Mouse (Mus musculus) urinary bladder, postnatal 36 days (tissue): ENCODE measurements around the gene Ddah2.

Experiments used
- DNase-seq, 2 experiments: peaks; one replicate each; pipeline ENCODE4 v3.0.0; 2022; ENCODE audit warnings: low spot score in 2 of 2, mixed read lengths in 1 of 2

The Ddah2 gene

DNA sequence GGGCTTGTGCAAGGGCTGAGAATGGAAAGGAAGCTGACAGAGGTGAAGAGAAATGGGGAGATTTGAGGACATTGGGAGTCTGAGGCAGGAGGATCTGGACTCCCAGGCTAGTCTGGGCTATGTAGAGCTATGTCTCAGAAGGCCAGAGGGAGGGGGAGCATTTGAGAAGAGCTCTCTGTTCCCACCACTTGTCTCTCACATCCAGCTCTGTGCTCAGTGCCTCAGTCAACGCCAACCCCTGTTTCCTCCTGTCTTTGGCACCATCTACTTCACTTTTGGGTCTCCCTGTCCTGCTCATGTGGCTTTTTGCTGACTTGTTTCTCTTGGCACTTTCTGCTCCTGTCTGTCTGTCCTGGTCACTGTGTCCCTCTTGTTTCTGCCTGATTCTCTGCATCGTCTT, 18.4 kb downstream of the Ddah2 start:
- no peak for DNase-seq

DNA sequence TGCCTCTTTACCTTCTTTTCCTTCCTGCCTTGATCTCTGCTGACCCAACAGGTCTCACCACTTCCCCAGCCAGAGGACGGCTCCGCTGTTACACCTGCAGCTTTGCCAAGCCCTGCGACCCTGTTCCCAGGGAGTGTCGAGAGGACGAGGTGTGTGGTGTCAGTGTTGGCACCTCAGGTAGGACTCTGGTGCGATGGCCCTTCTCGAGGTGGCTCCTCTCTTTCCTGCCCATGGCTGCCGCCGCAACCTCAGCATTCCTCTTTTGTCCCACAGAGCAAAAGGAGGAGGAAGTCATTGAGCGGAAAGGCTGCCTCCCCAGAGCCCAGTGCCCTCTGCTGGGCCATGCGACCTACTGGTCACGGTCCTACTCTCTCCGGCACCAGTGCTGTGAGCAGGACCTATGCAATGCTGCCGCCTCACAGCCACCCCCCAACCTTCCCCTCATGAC, 19.0 kb downstream of the Ddah2 start, which contains the start of gene Ly6g6d:
TSS of gene Ly6g6d (minus strand) at position 280 of the 448 bp plus-strand sequence.
- peak; percentile 40 to 58 for DNase-seq

DNA sequence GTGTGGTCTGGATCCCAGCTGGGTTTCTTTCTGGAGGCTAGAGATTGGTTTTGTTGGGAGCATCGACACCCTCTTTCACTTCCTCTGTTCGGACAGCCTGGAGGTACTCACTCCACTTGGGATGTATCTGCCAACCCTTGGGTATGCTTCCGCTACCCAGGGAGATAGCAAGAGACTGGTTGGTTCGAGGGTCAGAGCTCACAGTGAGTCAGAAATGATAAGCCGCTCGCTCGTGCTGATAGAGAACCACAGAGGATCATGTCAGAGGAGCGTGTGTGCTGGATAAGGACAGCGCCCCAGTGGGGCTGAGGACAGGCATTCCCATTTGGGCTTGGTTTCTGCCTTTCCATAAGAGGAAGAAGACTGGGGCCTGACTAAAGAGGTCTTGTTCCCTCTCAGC, 20.9 kb downstream of the Ddah2 start:
- no peak for DNase-seq

DNA sequence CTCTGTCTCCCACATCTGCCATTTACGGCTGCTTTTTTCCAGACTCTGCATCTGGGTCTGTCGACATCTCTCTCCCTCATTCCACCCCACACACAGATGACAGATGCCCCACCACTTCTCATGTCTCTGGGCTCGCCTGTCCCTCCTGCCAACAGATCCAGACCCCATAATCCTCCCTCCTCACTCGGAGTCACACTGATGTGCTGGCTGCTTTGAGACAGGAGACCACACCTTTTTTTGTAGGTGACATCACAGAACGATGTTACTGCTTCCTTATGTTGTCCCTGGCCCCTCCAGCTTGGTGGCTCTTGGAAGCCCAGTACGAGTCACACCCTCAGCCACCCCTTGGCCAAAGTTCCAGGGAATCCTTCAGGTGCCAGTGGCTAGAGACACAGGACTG, 21.4 kb downstream of the Ddah2 start:
- no peak for DNase-seq

DNA sequence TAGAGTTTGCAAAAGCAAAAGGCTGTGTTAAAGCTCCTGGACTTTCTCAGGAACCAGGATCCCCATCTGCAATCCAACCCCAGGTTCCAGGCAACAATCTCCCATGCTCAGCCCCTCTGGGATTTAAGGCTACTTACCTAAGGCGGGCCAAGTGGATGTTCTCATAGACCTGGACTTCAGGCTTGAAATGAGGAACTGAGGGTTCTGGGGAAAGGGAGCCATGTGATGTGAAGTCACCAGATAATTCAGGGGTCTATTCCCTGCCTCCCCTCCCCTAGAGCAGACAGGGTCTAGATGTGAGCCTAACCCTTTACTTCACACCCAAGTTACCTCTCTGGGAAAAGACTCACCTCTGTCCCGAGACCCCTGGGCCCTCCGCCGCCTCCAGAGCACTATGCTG, 21.9 kb downstream of the Ddah2 start:
- DNase-seq: no peak

DNA sequence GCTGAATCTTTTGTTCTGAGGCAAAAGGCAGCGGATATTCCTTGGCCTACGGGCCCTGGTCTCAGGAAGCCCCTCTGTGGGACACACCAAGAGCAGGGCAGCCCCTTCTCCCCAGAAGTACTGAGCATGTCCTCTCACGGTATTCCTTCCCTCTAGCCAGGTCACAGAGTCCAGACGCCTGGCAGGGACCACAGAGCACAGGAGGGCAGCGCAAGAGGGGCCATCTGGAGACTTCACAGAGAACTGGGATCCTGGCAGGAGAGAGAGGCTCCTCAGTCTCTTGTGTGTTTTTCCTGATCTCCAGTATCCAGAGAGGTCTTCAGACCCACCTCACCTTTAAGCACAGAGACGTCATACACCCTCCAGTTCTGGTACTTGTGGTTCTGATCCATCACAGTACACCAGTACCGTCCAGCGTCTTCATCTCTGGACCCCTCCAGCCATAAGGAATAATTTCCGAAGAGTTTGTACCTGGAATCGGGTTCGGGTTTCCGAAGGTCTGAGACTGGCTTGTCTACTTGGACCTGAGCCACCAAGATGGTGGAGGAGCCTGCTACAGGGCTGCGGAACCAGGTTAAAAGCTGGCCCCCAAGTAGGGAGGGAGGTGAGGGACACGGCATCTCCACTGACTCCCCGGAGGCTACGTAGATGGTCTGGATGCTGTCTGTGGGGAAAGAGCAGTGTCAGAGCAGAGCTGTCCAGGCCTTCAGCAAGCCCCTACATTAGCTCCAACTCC, 24.2 kb downstream of the Ddah2 start:
- DNase-seq: no peak

DNA sequence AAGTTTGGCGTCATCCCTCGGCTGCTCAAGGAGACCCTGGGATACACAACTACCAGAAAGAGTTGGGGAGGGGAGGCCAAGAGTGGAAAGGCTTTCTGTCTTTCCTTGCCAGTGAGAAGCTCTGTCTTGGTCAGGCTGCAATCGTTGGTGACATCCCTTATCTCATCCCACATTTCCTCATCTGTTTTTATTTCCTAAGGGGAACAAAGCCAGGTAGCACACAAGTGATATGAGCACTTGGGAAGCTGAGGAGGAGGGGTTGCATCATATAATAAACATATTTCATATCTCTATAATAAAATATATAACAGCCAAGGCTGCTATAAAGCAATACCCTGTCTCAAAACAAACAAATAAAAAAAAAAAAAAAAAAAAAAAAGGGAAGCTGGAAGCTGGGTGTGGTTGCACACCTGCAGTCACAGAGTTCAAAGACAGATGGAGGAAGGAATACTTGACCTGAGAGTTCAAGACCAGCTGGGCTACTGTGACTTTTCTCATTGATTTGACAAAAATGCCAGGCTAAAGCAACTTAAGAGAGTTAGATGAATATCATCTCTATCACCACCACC, 25.2 kb downstream of the Ddah2 start:
- no peak for DNase-seq

DNA sequence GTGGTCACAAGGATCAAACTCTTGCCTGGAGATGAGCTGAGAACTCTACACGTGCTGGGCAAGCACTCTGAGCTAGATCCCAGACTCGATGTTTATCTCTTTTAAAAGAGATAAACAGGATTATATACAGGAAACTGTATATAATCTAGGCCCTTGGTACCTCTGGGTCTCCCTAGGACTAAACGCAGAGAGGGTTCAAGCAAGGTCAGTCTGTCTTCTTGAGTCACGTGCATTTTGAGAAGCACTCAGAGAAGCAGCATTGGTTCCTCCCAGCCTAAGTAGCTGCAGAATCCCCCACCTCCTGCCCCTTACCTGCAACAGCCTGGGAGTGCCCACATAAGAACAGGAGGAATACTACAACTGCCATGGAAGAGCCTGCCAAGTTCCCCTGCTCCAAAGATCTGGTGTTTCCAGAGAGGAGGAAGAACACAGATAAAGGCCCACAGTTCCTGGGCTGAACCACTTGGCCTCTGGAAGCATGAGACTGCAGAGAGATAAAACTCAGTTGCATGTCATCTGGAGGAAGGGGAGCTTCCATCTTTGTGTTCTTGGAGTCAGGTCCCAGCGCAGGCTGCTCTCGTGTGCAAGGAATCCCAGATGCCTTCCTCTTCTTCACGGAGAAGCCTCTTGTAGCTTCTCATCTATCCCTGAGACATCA, 26.5 kb downstream of the Ddah2 start, which contains the start of gene Ly6g6f:
TSS of gene Ly6g6f (minus strand) at position 403 of the 658 bp plus-strand sequence.
- no peak for DNase-seq

DNA sequence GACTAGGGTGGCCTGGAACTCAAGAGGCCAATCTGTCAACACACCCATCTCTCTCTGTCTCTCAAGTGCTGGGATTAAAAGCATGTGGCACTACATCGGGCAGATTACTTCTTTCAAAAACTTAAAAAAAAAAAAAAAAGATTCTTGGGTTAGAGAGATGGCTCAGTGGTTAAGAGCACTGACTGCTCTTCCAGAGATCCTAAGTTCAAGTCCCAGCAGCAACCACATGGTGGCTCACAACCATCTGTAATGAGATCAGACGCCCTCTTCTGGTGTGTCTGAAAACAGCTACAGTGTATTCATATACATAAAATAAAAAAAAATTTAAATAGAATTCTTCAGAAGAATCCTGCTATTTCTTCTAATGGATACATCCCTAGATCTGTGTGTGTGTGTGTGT, 29.3 kb downstream of the Ddah2 start:
- DNase-seq: no peak

DNA sequence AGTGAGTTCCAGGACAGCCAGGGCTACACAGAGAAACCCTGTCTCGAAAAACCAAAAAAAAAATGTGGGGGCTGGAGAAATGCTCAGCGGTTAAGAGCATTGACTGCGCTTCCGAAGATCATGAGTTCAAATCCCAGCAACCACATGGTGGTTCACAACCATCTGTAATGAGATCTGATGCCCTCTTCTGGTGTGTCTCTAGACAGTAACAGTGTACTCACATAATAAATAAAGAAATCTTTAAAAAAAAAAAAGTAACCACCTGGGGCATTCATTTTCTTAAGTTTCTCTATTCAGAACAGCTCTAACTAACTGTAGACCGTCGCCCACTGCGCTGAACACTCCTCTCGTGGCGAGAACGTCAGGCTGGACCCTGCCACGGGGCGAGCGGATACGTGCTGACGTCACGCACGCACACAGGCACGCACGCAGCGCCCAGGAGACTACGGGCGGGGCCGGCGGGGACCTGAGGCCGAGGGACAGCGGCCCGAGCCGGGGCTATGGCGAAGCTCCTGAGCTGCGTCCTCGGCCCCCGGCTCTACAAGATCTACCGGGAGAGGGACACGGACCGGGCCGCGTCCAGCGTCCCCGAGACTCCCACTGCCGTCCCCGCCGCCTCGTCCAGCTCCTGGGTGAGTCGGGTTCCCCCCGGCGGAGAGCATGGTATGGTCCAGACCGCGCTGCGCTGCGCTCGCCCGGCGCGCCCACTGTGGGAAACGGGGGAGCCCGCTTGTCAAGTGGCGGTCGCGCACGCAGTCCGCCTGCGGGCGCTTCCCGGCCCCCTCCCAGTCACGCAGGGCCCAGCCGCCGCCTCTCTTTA, 30.2 kb downstream of the Ddah2 start, which contains the start of gene Abhd16a:
TSS of gene Abhd16a (plus strand) at position 439 of the 820 bp plus-strand sequence.
- DNase-seq: peak; percentile 90 to 94

DNA sequence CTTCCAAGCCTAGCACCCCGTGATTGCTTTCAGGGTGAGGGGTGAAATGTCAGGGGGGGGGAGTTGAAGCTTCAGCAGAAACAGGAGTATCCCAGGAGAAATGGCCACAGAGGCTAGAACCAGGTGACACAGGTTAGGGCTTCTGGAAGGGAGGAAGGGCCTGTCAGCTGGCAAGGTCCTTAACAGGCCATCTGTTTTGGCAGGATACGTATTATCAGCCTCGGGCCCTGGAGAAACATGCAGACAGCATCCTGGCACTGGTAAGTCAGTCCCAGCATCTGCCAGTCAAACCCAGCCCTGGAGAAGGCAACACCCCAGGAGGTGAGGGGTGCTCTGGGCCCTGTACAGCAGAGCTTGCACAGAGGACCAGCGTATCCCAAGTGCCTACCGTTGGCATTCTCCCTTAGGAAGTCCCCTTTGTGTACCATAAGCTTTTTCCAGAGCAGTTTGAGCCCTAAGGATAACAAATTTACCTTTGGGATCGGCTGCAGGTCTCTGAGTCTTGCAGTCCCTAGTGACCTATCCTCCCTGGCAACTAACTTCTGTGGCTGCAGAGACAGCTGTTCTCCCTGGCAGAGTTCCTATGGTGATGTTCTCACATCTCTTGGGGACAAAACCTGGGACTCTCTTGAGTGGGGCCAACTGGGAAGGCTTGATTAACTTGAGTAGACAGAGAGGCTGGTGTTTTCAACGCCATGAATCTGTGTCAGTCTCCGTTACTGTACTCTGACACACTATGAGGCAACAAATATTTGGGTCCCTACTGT, 31.5 kb downstream of the Ddah2 start:
- no peak for DNase-seq

DNA sequence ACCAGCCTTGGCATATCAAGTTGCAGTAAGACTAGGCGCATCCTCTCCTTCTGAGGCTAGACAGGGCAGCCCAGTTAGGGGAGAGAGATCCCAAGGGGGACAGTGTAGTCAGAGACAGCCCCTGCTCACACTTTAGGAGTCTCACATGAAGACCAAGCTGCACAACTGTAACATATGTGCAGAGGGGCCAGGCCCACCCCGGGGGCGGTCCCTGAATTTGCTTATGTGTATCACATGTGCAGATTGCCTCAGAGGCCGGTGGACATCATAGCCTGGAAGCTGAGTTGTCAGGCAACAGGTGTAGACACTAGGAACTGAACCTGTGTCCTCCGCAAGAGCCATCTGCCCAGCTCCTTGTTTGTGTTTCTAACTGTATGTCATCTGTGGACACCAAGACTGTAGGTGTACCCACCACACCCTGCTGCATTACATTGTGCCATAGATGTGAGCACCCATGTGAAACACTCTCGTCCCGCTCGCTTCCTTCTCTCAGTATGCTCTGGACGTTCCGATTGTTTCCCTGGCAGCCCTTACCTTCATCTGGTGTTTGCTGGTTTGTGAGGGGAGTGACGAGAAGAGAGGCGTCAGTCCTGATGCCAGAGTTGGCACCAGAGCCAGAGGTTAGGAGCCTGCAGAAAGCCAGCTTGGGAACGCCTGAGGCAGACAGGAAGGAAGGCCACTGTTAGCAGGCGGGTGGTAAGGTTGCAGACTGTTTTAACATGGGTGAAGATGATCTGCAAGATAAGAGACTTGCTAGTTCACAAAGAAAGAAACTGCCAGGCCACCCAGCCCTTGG, 33.8 kb downstream of the Ddah2 start:
- no peak for DNase-seq

DNA sequence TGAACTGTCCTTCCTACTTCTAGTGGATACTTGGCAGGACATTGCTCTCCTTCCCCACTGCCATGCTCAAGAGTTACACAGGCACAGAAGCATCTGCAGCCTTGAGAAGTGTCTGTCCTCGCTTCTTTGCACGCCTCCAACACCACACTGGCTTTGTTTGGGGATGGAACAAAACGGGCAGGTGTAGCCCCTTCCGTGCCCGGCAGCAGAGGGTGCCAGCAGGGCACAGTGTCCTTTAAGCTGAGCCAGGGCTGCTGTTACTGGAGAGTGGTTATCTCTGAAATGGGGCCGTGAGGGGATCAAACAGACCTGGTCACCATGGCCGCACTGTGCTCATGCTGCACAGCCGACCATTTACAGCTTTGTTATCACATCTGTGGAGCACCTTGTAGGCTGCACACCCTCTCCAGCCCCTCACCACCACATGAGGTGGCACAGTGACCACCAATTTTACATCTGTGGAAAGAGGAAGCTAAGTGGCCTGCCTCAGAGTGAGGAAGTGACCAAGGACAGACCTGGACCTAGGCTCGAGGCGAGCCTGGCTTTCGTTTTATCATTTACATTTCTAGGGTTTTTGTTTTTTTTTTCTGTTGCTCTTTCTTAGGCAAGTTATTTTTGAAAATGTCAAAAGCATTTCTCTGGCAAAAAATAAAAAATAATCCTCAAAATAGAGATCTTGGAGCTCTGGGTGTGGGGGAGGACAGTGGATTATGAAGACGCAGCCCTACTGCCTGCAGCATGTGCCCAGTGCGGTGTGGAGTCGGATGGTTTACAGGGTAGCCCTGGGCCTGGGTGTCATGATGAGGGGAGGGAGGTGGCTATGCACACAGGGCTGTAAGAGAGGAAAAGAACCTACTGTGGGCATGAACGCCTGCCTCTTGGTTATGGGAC, 35.9 kb downstream of the Ddah2 start:
- DNase-seq: no peak

DNA sequence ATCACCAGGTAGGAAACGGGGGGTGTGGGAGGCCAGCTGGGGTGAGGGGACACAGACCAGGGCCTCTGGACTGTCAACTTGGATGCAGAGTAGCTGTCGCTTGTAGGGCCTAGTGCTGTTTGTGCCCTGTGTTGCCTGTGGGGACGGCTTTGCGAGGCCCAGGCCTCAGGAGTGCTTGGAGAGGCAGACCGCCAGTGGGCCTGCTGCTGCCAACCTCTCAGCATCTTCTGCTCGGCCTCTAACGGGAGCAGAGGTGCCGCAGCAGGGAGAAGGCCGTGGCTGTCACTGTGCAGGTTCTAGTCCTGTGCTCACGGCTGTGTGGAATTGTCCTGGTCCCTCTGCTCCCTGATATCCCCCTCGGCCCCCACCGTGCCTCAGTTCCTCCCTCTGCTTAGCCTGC, 37.8 kb downstream of the Ddah2 start:
- no peak for DNase-seq

DNA sequence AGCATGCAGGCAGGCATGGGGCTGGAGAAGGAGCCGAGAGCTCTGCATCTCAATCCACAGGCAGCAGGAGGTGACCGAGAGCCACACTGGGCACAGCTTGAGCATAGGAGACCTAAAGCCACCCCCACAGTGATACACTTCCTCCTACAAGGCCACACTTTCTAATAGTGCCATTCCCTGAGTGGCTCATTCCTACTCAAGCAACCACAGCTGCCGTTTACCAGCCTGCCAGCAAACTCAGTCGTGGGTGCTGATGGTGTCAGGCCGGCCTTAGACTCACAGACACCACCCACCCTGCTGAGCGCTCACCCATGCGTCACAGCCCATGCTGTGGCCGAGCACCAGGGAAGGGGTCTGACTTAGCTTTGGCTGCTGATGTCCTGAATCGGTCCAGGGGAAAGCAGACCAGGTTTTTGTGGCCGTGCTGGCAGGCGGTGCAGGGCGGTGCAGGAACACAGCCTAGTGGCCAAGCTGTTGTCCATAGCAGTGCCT, 38.4 kb downstream of the Ddah2 start:
- no peak for DNase-seq

DNA sequence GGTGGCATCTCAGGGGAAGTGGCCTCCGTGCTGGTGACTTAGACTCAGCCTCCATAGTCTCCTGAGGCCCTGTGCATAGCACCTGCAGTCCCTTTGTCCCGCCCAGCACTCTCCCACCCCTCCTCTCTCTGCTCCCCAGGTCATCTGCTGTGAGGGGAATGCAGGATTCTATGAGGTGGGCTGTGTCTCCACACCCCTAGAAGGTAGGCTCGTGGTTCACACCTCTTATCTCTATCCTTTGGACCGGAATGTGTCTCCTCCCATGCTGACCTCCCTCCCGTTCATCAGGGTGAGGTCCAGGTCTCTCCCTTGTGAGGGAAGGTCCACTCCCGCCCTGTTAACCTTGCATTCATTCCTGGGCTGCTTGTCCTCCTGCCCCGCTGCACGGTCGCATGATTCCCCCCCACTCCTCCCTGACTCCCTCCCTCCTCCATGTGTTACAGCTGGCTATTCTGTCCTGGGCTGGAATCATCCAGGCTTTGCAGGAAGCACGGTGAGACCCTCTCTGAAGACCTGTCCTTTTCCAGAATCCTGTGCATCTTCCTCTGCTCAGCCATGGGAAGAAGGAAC, 41.4 kb downstream of the Ddah2 start:
- no peak for DNase-seq

DNA sequence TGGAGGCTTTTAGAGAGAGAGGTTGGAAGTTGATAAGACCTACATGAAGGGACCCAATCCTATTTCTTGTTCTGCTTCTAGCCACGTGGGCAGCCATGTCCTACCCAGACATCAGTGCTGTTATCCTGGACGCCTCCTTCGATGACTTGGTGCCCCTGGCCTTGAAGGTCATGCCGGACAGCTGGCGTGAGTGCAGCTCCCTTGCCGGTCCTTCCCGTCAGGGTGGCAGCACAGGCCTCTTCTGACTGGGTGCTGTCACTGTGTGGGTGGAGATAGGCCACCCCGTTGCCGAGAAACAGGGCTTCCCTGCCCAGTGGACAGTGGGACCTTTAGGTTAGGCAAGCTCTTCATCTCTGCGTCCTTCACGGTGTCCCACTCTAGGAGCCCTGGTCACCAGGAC, 42.3 kb downstream of the Ddah2 start:
- DNase-seq: no peak

DNA sequence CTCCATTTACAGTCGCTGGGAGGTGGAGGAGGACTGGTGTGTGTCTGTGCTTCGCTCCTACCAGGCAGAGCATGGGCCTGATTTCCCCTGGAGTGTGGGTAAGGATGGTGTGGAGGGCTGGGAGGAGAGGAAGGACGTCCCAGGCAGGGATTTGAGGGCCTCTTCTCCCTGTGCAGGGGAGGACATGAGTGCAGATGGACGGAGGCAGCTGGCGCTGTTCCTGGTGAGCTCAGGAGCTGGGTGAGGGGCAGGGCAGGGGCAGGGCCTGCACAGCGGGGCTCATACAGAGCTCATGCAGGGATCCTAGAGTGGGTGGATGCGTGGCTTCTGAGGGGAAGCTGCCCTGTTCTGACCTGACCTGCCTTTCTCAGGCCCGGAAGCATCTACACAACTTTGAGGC, 43.5 kb downstream of the Ddah2 start:
- DNase-seq: no peak

DNA sequence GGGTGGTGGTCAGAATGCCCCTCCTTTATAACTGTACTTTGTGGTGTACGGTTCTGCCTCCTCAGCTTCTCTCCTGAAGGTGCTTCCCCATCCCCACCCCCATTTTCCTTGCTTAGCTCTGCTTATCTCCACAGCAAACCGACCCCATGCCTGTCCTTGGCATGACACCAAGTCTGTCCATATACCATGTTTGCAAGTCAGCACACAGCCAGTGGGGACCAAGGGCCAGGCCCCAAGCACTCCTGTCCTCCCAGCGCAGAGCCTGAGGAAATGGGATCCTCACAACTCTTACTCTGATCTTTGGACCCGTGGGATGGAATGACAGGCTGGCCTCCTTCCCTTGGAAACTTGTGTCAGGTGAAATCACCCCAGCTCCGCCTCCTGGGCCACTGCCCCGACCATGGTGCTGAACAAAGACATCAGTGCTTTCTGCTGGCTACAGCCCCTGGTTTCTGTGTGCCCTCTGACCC, 44.4 kb downstream of the Ddah2 start:
- no peak for DNase-seq
